9 mouse cellular contexts compared by ENCODE assay signal in genomic region chrX:71311229-71311628, GRCm38 (mm10). TPM values are rescaled to one million over a fixed set of nuclear protein-coding genes. Genes with fewer than 3 reads are reported as not detected.
DNase-seq lines count a peak whose midpoint lies in the region; TF ChIP-seq lines count a peak whose summit lies in the region.
"Had no signal": no experiment of that assay in that cellular context is flagged by ENCODE, and none has a peak within 500 bp of the region (broad histone marks: within the 10 kb centered on the region; RNA-seq: fewer than 3 reads in every experiment).

No protein-coding gene starts in this region.

- no peak for TF ChIP-seq POLR2A in heart, adult 2 months (IDR thresholded peaks at IDR 0.05; ENCODE audit: insufficient read depth, low read depth, low read length)
- TF ChIP-seq POLR2A in cerebellum, adult 2 months (IDR thresholded peaks at IDR 0.05; ENCODE audit: borderline replicate concordance, insufficient read depth, low read length): no peak

- H3K9ac ChIP-seq in heart, adult 2 months (ENCODE audit: low read depth, low read length): no peak overlapping the region
- H3K9ac ChIP-seq: limb, embryonic 12.5 days had no signal

- TF ChIP-seq CTCF in heart, adult 2 months (IDR thresholded peaks at IDR 0.05): peak; percentile 80
- peak; percentile 68 for TF ChIP-seq CTCF in cerebellum, adult 2 months (IDR thresholded peaks at IDR 0.05; ENCODE audit: borderline replicate concordance, insufficient read depth, low read depth, low read length)
- TF ChIP-seq CTCF in gastrocnemius, adult 2 months (IDR thresholded peaks at IDR 0.05): peak; percentile 76

- H3K36me3 ChIP-seq in heart, adult 2 months (ENCODE audit: control insufficient read depth, insufficient read depth, low read length): no peaks in the 10 kb centered on the region
- H3K36me3 ChIP-seq: limb, embryonic 12.5 days had no signal

- TF ChIP-seq EP300 in heart, adult 2 months (IDR thresholded peaks at IDR 0.05; ENCODE audit: insufficient read depth, low read depth, low read length): peak; percentile 39; the same call in 1 of the 2 replicates

- H3K27me3 ChIP-seq in heart, adult 2 months (ENCODE audit: control insufficient read depth, insufficient read depth, low read length): no peaks in the 10 kb centered on the region
- no peaks in the 10 kb centered on the region for H3K27me3 ChIP-seq in cerebellum, adult 2 months (ENCODE audit: control insufficient read depth, insufficient read depth, low read length)
- H3K27me3 ChIP-seq: limb, embryonic 12.5 days had no signal

- intact Hi-C loops in heart, adult 2 months (cut with DNase I): loop anchor here (2.0 to 5.0 kb wide), 2 partner anchors 259 to 728 kb away; partner anchors contain the start of gene Mamld1
- intact Hi-C loops in heart, postnatal 25 days (cut with DNase I): loop anchor here (2.0 kb wide), 2 partner anchors 260 to 728 kb away; partner anchors contain the start of gene Mamld1
- intact Hi-C loops in gastrocnemius, adult 2 months (cut with DNase I): loop anchor here (2.0 to 10.0 kb wide), 2 partner anchors 258 to 726 kb away; no protein-coding TSS in a partner anchor

- H3K27ac ChIP-seq in heart, adult 2 months: no peak overlapping the region
- H3K27ac ChIP-seq in cerebellum, adult 2 months (ENCODE audit: insufficient read depth, low read length): no peak overlapping the region
- no peak overlapping the region for H3K27ac ChIP-seq in gastrocnemius, adult 2 months
- H3K27ac ChIP-seq: limb, embryonic 12.5 days had no signal

- no peaks in the 10 kb centered on the region for H3K79me2 ChIP-seq in heart, adult 2 months (replicated peaks; ENCODE audit: control insufficient read depth, insufficient read depth, low read length)

- WGBS in heart, adult 2 months: 35% methylated on average over 8 of the region's 8 CpGs
- 21% methylated on average over 8 of the region's 8 CpGs for WGBS in cerebellum, adult 2 months

- no peaks in the 10 kb centered on the region for H3K4me1 ChIP-seq in heart, adult 2 months (ENCODE audit: control insufficient read depth, insufficient read depth, low read length)
- H3K4me1 ChIP-seq in cerebellum, adult 2 months (ENCODE audit: control insufficient read depth, insufficient read depth, low read length): peaks cover 2% of the 10 kb centered on the region; the same call in 1 of the 2 replicates
- H3K4me1 ChIP-seq: limb, embryonic 12.5 days had no signal

- DNase-seq in heart, adult 2 months: peak; percentile 32 to 37
- DNase-seq in heart, postnatal 25 days (ENCODE audit: low spot score): no peak
- DNase-seq in Muller cell, postnatal 12 days (ENCODE audit: inconsistent ontology term): peak; percentile 17
- peak; percentile 60 to 70 for DNase-seq in cerebellum, adult 2 months
- DNase-seq in gastrocnemius, adult 2 months: peak; percentile 42
- DNase-seq in kidney, postnatal 4 days: peak; percentile 43 to 56
- peak; percentile 54 for DNase-seq in lung, postnatal 10 days
- peak; percentile 16 for DNase-seq in right cerebral cortex, postnatal 14 days

- no peak overlapping the region for H3K4me3 ChIP-seq in heart, adult 2 months
- no peak overlapping the region for H3K4me3 ChIP-seq in cerebellum, adult 2 months (replicated peaks; ENCODE audit: insufficient read depth, low read depth, low read length)
- H3K4me3 ChIP-seq in gastrocnemius, adult 2 months: no peak overlapping the region
- H3K4me3 ChIP-seq: limb, embryonic 12.5 days had no signal

RNA-seq across cellular contexts. Expression of gene Mtmr1, which starts 53.3 kb away (rescaled TPM):
- 10 to 100 TPM; 21.4 to 30.0 TPM for total RNA-seq in heart, adult 2 months (2021)
- polyA plus RNA-seq in heart, adult 2 months (2012; rRNA removed): 8.3 and 13.4 TPM in 2 replicates
- 10 to 100 TPM; 27.6 to 27.8 TPM for total RNA-seq in heart, postnatal 25 days (2021)
- 26.7 and 28.6 TPM in 2 replicates for polyA plus RNA-seq in cerebellum, adult 2 months (2012; rRNA removed)
- total RNA-seq in gastrocnemius, adult 2 months (2021): 10 to 100 TPM; 36.6 to 42.0 TPM
